Mouse (Mus musculus) testis, postnatal 14 days (tissue): ENCODE data around the gene Shank2.

Experiments
- DNase-seq: peaks from one replicate; pipeline ENCODE4 v3.0.0; 2021; ENCODE audit warnings: low spot score

The Shank2 gene

DNA sequence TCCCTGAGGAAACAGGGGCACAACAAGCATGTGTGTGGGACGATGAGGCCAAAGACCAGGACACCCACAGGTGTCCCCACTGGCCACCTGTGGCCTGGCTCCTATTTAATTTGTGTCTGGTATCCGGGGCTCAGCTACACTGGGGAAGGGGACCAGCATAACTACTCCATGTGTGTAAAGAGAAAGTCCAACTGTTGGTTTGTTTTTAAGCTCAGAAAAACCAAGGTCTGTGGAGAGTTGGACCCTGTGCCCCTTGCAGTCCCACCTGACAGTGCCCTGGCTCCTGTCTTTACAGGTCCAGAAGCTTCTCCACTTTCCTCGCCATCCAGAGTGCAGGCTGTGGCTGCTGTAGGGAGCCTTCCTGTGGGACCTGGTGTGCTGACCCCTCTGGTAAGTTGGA is at the start of gene Shank2:
Gene Shank2 (plus strand): TSS at position 301 of the 400 bp plus-strand sequence.
- DNase-seq = no peak

DNA sequence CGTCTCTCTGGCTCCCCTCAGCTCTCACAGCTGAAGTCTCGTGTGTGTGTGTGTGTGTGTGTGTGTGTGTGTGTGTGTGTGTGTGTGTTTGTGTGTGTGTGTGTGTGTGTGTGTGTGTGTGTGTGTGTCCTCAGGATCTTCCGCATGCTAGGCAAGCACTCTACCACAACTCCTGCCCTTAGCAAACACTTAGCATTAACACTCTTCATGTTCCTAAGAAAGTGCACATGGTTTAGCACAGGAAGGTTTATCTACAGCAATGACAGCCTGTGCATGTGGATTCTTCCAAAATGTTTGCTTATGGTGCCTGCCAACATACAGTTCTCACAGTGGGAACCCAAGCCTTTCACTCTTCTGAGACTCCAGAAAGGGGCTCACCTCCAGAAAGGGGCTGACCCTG is 49.6 kb upstream of the Shank2 start:
- no peak for DNase-seq

DNA sequence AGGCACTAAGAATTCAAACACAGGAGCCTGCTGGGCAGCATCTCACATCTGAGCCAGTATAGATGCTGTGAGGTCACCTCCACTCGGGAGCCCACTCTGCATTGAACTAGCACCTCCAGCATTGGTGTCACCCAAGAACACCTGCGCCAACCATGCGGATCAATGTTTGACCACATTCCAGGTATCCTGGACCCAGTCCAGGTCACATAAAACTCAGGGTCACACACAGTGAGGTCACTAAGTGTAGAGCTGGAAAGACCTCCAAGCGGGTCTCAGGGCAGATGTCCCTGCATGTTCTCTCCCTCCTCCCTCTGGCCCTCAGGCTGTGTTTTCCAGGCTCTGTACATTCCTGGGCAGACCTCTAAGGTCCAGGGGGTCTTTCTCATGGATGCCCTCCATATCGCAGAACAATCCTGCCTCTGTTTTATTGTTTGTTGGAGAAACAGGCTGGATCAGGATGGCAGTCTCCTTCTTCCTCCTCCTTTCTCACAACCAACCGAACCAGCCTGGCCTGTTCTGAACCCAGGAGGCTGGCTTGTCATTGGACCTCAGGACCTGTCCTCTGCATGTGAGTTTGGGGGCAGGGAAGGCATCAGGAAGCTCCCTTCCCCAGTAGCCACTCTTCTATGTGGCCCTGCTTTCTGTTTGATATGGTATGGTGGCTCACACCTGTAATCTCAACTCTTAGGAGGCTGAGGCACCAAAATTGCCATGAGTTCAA is 45.0 kb upstream of the Shank2 start:
- DNase-seq = no peak

DNA sequence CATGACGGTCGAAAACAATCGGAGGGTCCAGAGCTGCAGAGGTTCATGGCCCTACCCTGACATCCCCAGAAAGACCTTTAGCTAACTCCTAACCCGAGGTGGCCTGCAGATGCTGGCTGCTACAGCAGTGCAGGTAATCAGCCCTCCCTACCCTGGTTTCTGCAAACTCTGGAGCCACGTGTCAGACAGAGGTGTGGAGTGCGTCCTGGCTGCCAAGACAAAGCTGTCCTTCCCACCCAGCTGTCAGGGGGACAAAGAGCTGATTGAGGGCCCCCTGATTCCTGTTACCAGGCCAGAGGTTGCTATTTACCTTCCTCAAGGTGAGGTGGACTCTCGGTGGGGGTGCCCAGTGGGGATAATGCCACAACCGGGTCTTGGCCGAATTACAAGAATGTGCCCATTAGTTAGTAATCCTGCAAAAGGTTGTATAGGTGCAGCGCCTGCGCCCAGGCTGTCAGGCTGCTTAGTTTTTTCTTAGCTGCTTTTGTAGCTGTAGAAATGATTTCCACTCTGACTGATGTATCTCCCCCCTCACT is 43.6 kb upstream of the Shank2 start:
- no peak for DNase-seq

DNA sequence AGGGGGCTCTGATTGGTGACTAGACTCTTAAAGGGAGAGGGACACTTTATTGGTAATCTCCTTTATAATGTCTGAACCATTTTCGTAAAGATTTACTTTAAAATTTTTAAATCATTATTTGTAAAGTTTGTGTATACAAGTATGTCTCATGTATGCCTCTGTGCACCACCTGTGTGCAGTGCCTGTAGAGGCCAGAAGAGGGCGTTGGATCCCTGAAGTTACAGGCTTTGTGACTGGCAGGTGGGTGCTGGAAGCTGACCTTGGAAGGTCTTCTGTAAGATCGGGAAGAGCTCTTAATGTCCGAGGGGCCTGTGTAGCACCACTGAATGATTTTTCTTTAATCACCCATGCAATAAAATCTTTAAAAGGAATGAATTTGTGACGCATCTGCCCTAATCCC is 37.9 kb upstream of the Shank2 start:
- no peak for DNase-seq

DNA sequence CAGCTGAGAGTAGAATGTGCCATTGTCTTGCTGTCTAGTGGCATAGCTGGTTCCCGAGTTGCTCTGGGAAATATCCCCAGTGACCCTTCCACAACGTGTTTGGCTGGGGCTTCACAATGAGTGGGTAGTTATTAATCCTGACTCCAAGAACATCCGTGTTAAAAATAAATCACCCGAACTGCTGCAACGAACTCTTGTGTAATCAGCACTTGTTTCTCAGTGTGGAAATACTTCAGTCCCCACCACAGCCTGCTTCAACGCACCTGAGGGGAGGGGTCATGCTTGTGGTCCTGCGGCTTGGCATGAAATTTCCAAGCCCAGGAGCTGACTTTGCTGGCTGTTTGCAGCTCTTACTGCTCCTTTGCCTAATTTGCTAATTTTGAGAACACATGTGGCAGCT is 35.1 kb upstream of the Shank2 start:
- no peak for DNase-seq

DNA sequence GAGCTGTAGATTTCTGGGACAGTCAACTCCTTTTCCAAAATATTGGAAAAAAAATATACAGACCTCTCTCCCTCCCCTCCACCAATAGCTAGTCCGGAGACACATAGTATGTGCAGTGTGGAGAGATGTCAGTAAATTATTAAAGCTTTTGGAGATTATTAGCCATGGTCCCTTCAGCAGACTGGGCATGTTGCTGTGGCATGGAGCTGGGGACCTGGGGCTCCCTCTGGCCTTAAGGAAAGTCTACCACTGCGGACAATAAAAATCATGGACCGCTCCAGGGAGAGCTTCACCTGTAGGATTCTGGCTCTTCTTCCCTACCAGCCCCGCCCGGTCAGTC is 24.3 kb upstream of the Shank2 start:
- DNase-seq = no peak

DNA sequence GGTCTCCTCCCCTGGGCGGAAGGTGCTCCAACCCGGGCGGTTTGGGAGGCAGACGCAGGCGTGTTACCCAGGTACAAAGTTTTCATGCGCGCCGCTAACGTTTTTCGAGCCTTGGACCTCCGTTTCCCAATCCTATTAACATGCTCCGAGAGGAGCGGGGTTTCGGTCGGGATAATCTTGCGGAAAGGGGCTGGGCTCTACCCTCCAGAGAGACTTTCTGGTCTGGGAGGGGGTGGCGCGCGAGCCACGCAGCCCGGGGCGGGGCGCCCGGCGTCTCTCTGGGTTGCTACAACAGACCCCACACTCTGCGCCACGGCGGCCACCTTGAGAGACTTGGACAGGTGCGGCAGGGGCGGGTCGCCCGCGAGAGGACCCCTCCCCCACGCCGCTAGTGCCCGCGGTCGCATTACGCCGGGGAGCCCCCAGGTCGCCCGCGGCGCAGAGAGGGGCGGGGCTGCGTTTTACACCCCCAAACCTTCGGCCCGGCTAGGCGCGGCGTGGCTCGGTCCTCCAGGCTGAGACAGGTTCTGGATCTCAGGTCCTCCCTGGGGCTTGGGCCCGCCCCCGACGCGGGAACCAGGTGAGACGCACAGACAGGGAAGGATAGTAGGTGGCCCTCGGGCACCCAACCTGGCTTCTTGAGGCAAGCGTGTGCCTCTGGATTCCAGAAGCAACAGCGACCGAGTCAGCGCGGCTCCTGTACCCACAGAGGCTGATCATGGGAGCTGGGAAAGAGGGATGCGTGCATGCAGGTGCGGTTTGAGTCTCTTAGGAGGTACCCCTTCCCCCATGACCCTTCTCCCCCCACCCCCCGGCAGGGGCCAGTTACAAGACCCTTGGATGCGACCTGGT is 23.7 kb upstream of the Shank2 start:
- peak; percentile 63 for DNase-seq

DNA sequence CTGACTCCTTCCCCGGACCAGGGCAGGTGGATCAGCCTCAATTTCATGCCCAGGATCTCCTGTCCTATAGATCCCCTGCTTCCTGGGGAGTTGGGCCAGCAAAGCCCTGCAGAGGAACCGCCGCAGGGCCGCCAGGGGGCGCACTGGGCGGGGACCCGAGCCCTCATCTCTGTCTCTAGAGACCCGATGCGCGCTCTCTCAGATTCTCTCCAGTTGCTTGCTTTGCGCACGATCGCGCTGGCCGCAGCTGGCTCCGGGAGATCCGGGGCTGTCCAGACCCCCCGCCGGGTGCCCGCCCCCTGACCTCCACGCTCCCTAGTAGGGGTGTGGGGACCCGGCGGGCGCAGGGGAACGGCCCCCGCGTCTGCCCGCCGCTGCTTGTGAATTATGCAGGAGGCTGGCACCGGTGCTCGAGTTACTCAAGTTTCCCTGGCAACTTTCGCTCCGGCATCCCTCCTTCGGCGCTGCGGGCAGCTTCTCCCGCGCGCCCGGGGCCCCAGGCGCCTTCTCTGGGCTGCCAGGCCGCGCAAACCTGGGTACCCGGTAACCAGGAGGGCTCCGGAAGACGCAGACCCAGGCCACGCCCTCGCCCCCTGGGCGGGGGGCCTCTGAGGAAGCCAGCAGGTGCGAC is 22.9 kb upstream of the Shank2 start:
- peak; percentile 84 for DNase-seq

DNA sequence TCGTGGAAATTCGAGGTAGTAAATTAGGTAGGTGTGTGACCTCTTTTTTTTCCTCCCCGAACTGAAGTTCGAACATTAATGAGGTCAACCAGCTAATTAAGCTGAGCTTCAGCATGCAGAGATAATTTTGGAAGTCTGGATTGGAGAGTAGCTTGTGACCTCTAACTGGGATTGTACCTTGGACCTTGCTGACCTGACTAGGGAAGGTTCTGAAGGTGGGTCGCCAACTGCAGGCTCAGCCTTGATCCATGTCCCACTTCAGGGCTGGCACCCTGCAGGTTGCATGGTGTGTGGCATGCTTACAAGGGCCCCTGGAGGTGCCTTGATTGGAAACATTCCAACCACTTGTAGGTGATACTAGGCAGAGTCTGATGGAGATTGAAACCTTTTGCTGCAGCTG is 21.7 kb upstream of the Shank2 start:
- no peak for DNase-seq

DNA sequence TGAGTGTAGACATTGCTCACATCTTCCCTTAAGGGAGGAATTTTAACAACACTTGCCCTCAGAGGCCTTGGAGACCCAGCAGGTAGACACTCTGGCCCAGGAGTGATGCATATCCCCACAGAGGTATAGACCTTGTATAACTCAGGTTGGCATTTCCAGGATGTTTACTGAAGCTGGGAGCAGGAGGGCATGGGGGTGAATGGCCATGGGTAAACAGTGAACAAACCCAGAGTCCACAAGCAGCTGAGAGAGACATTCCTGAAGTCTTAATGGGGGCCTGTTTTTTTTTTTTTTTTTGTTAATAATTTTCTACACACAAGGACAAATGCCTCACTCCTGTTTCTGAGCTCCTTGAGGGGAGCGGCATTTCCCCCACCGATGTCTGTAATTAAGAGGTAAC is 15.4 kb upstream of the Shank2 start:
- no peak for DNase-seq

DNA sequence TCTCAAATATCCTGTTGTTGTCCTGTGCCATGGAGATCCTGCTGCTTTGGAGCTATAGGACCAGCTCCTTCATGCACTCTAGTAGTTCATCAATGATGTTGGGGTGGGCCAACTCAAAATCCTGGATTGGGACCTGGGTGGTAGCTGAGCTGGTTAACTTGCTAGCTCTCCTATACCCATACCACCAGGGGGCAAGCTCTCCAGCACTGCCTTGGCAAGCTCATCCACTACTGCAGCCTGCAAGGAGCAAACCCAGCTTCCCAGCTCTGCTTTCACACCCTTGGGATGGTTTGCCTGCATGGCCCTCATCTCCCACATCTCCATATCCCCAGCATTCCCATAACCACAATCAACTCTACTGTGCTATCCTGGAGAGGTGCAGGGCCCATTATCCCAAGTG is 10.6 kb upstream of the Shank2 start:
- no peak for DNase-seq

DNA sequence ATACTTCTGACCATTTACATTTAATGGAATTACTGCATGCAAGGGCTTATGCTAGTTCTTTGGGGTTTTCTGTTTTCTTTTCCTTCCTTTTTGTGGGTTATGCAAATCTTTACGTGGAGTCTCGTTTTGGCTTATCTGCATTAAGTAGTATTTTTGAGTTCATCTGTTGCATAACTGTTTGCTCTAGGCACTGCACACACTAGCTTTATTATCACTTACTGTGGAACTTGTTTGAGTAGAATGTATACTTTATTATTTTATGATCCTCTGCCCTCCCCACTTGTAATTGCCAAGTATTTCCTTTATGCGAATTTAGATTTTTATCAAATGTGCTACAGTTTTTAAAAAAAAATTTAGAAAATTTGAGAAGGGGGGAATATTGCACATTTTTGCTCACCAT is 2.7 kb upstream of the Shank2 start:
- DNase-seq = no peak

DNA sequence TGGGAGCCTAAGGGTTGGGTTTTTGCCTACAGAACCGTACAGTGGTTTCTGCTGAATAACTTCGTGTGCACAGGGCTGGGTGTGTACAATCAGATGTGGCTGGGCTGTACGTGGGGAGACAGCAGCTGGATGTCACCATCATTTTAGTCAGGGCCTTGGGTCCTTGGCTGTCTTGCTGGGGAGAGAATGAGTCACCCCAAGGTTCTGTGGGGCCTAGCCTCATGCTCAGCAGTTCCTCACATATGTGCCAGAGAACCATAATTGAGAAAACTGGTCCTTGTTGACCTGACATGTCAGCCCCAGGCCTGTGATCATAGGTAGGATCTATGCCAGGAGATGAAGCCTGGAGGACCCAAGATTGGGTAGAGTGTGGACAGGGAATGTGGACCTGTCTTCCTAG is 1.7 kb downstream of the Shank2 start:
- no peak for DNase-seq

DNA sequence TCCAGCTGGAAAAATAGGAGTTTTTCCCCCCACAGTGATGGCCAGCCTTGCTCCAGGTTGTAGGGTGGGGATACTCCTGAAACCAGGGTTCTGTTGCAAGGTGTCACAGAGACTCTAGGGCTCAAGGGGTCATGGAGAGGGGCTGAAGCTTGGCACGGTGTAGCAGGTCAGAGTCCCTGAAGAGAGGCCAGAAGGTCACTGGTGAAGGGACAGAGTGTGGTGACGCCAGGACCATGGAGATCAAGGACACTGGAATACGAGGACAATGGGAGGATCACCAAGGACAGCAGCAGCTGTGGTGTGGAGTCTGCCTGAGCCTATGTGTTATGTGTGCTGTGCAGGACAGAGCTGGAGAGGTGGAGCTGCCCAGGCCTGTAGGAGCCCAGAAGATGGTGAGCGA is 6.4 kb downstream of the Shank2 start:
- DNase-seq = no peak

DNA sequence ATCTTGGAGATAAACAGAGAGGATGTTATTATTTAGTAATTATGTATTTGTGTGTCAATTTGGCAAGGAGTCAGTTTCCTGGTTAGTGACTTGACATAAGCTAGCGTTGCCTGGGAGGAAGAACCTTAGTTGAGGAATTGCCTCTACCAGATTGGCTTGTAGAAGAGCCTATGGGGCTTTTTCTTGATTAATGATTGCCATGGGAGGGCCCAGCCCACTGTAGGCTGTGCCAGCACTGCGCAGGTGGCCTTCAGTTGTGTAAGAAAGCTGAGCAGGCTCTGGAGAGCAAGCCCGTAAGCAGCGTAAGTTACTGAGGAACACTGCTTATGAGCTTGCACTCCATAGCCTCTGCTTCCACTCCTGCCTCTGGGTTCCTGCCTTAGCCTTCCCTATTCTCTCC is 7.3 kb downstream of the Shank2 start:
- no peak for DNase-seq

DNA sequence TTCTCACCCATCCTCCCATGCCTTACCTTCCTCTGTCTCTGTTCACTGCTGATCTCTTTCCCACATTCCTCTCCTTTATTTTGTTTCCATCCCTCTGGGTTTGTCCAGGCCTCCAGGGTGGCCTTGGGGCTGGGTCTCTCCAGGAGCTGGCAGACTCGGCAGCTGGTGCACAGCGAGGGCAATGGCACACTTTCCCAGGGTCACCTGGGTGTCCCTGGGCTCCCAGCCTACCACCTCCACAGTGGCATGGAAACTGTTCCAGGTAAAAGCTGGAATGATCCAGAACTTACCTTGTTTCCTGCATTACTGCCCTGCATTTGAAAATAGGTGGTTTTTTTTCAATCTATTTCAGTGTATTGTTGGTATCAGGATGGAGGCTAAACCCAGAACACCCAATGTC is 12.8 kb downstream of the Shank2 start:
- DNase-seq = no peak

DNA sequence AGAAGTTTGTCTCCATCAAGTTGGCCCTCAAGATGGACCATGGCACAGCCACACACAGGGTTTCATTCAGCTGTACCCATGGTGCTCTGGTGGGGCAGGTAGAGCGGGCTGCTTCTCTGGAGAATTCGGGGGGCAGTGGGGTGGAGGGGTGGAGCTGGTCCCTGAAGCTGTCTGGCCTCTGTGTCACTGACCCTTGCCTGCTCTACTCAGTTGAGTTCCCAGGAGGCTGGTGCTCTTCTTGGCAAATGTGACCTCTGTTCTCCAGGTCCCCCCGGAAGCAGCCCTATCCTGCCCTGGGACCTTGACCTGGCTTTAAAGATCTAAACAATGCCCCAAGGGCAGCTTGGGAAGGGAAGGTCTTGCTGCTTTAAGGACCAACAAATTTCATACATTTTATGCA is 20.1 kb downstream of the Shank2 start:
- DNase-seq = no peak

DNA sequence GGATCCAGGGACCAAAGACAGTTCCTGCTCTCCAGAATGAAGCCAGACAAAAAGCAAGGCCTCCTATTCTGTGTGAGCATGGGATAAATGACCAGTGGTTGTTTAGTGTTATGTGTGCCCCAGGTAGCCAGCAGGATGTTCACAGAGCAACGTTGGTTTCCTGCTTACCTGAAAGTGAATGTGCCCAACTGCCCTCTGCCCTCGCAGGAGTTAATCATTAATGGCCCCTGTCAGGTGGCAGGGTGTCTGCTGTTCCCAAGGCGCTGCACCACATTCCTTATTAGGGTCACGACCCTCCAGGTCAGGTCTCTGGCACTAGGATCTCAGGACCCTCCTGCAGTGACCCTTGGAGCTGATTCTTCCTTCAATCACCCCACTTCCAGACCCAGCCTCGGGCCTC is 21.0 kb downstream of the Shank2 start:
- no peak for DNase-seq

DNA sequence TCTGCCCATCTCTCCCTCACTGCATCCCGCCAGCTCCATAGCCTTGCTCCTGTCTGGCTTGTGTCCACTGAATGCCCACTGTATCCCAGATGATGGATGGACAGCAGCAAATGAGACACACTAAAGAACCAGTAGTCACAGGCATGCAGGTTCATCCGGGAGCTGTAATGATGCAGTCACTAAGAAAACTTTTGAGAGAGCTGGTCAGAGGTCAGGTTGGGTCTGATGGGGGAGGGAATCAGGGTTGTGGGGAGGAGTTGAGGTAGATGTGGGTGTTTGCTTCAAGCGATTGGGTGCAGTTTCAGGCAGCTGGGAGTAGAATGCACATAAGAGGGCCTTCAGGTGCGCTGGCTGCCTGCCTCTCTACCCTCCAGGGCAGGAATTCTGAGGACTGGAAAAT is 21.8 kb downstream of the Shank2 start:
- DNase-seq = no peak

DNA sequence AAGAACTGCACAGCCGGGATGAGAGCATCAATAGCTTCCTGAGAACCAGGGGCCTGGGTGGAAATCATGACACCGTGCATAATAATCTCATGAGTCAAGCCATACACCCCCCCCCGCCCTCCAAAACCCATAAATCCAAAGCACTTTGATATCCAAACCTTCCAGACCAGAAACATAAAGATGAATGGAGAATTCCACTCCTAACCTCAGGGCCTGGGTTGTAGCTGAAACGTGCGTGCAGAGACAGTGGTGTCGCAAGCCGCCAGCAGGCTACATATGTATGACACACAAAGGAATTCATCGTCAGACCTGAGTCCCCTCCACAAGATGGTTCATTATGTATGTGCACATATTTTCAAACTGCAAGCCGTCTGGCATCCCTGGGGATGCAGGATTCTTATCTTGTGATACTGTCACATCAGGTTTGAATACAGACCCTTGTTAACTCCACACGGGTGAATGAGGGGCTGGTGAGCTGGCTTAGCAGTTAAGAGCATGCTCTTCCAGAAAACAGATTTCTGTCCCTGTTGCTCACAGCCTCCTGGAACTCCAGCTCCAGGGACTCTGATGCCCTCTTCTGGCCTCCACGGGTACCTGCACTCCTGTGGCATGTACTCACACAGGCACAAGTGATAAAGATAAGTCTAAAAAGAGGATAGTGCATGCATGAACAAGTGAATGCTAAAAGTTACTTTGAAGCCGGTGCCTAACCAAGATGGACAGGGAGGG is 24.5 kb downstream of the Shank2 start:
- DNase-seq = no peak

DNA sequence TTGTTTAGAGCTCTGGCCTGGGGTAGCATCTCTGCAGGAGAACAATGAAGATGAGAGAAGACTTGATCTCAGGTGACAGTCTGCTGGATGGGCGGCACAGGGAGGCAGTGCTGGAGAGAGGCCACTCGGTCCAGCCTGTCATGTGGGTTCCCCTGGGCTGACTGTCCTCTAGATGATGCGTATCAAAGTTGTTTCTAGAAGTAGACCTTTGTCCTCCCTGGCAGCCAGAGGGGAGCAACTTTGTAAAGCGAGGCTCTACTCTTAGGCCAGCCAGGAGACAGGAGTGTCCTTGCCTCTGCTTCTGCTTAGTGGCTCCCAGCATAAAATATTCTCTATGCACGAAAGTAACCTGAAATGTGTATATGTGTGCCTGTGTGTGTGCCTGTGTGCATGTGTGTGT is 27.5 kb downstream of the Shank2 start:
- DNase-seq = no peak
